Mouse (Mus musculus) gastrocnemius, postnatal 36 days (tissue): ENCODE results near the gene Med13l. TPM values are rescaled to one million over a fixed set of nuclear protein-coding genes. Genes with fewer than 3 reads are reported as not detected.

Experiments used
- DNase-seq, 2 experiments: peaks; one replicate each; pipeline ENCODE4 v3.0.0; 2022
- intact Hi-C: fragments of 180-260 bp; cut with DNase I; formaldehyde crosslinking; loops from one replicate; pipeline ENCODE4 v1.15.1; 2025
- total RNA-seq, 2 experiments: library from RNA; stranded (reverse); gene quantifications; 2 replicates each; pipeline ENCODE4 v1.2.3; 2021

The Med13l gene
- total RNA-seq, 2 experiments from 2014 or later, result 20.4 to 22.4 TPM

DNA sequence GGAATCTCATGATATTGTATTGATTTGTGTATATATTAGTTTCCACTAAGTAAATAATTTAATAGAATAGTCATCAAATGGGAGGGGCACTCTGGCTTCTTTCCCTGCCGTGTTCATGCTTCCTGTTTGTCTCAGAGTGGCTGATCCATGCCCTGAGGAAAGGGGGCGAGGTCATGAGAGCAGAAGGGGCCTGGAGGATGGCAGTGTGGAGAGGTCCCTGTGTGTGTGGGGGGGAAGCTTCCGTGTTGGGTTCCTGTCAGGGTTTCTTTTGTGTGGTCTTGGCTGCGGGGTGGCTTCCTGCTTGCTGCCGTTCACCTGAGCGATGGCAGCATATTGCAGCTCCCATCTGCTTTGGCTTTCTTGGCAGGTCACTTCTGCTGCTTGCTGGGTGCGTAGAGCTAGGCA, 149.4 kb downstream of the Med13l start:
- intact Hi-C loops, result loop anchor here (5.0 kb wide), 1 partner anchor 113 kb away; no protein-coding TSS in a partner anchor
- DNase-seq, result no peak

GRCm38 (mm10) chr5:118715518-118715917, 155.0 kb downstream of the Med13l start:
- DNase-seq, result no peak
- intact Hi-C loops, result no loop called here

DNA sequence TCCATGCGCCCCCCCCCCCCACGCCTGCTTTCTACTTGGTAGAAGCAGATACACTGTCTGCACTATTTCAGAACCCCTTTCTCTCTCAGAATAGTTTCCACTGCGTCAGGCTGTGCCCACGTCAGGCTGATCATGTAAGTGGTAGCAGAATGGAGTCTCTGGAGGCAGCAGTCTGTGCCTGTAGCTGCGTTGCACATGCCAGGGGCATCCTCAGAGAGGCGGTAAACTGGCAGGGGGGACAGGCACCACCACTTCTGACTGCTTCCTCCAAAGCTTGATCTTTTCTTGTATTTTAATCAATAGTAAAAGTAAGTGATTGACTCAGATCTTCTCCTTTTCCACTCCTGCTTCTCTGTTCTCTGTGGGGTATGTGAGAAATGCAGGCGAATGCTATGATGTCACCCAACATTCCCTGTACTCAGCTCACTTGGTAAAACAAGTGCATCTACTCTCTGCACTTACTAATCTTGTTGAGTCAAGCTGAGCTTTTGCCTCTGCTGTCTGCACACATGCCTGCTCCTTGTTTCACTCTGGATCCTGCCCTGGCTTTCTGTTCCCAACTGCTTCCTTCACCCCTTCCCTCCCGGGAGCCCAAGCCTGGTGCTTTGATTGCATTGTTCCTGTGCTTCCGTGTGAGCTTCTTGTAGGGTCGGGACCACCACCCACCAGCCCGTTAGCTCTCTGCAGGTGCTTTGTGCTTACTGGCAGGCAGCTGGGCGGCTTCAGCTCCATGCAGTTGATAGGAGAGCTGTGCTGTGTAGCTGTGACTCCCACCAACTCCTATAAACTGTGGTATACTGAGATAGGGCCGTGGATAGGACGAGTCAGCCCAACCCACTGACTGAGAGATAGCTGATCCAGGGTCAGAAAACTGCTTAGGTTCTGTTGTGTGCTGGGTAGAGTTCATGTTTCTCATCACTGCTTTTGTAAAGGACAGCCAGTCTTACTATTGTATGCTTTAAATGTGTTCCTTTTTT, 156.1 kb downstream of the Med13l start:
- no peak for DNase-seq
- intact Hi-C loops, result no loop called here

- intact Hi-C loops, result no loop called here
- no peak for DNase-seq
These were observed 157.0 kb downstream of the Med13l start for GRCm38 (mm10) chr5:118717456-118717855.

GRCm38 (mm10) chr5:118718070-118718469, 157.6 kb downstream of the Med13l start:
- DNase-seq, result no peak
- intact Hi-C loops, result no loop called here

- DNase-seq, result no peak
These were observed 160.9 kb downstream of the Med13l start for GRCm38 (mm10) chr5:118721416-118721815.

DNA sequence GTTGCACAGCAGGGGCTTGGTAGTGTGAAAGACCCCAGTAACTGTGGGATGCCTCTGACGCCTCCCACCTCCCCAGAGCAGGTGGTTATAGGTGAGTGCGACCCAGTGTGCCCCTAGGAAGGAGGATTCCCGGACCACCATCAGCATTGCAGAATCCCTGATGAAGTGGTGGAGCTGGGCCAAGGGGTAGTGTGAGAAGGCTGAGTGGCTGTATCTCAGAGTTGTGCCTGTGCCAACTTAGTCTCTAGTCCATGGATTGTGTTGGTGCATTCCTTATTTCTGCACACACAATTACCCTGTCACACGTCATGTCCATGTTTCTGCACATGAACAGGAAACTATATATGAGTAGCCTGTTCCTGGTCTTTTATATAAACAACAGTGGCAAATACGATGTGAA, 161.4 kb downstream of the Med13l start:
- intact Hi-C loops, result no loop called here
- no peak for DNase-seq

More at GRCm38 (mm10) chr5:118721416-118721815, 160.9 kb downstream of the Med13l start:
- intact Hi-C loops, result no loop called here

GRCm38 (mm10) chr5:118722456-118722855, 162.0 kb downstream of the Med13l start:
- intact Hi-C loops, result no loop called here

DNA sequence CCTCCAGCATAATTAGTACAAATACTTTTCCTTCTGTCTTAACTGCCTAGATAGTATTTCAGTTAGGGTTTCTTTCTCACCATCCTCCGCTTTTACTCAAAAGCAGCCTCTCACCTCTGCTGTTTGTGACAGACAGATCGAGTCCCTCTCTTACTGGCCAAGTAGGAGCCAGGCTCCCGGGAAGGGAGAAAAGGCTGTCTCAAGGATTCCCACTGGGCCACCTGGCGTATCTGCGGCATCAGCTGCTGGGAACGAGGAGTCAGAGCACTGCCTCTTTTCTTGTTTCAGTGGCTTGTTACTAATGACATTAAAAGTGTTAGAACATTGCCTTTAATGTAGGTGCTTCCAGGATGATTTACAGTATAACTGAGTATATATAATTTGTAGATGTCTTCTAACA, 164.9 kb downstream of the Med13l start:
- no peak for DNase-seq
- intact Hi-C loops, result no loop called here

More at GRCm38 (mm10) chr5:118722456-118722855, 162.0 kb downstream of the Med13l start:
- DNase-seq, result no peak

DNA sequence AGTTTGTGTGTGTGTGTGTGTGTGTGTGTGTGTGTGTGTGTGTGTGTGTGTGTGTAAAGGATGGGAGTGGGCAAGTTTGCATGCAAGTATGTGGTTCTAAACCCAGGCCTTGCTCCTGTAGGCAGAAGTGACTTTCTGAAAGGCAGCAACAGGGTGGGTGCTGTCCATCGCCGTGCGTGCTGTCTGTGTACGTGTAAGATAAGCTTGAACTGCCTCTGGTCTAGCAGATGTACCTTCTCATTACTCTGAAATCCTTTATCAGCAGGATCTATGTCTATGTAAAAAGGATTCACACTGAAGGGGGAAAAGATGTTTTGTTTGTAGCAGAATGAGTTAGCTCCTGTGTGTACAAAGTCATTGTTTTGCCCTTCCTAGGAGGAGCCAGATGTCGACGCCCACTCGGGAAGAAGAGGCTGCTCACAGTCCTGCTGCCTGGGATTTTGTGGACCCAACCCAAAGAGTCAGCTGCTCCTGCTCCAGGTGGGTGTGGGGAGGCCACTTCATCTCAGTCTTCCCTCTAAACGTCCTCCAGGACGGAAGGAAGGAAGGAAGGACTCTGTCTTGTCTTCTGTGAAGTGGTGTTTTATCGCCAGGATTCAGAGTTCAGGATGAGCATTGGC, 165.5 kb downstream of the Med13l start:
- no peak for DNase-seq
- intact Hi-C loops, result no loop called here

- intact Hi-C loops, result no loop called here
- no peak for DNase-seq
These were observed 166.9 kb downstream of the Med13l start for GRCm38 (mm10) chr5:118727336-118727735.

DNA sequence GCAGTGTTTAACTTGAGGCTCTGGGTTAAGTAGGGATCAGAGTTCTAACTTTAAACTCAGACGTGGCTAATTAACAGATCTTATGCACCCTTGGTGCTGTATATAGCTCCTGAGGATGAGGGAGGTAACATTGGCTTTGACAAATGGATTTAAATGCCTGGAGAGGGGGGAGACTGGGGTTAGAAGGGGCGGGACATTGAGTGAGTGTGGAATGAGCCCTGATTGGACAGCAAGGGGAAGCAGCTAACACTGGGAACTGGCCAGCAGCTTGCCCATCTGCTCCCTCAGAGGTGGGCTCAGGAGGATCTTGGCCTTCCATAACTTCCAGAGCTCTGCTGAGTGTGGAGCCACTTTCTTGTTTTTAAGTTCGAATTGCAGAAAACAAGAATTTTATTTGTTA, 171.7 kb downstream of the Med13l start:
- no peak for DNase-seq
- intact Hi-C loops, result no loop called here

DNA sequence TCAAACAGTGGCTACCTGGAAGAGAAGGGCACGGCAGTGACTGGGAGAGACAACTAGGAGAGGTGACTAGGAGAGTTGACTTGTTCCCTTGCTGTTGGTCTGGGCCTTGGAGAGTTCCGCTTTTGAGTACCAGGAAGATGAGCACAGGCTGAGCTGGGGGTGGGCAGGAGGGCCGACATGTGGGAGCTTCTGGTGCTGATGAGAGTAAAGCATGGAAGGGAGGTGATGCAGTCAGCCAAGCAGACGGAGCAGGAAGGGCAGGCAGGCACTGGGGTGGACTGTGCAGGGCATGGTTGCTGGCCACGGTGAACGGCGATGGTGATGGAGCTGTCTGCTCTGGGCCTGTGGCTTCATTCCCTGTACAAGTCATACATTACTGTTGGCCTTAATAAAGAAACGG, 172.2 kb downstream of the Med13l start:
- intact Hi-C loops, result no loop called here

GRCm38 (mm10) chr5:118733566-118733965, 173.1 kb downstream of the Med13l start:
- peak; percentile 50 to 73 for DNase-seq

More for the DNA sequence above, 172.2 kb downstream of the Med13l start:
- DNase-seq, result no peak

DNA sequence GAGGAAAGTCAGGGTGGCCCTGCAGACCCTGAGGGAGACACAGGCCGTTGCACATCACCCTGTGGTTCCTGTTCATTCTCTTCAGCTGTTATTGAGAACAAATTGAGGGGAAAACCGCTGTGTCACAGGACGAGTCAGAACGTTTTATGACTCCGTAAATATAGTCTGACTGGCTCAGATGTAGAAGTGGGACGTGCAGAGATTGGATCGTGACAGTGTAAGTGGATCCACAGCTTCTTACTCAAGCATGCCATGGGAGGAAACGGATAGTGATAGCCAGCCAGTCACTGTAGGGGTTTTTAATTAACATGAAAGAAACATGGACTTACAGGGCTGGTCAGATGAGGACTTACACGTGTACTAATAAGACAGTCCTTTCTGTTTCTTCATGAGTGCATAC, 174.0 kb downstream of the Med13l start:
- intact Hi-C loops, result no loop called here
- no peak for DNase-seq

More at GRCm38 (mm10) chr5:118733566-118733965, 173.1 kb downstream of the Med13l start:
- intact Hi-C loops, result no loop called here

GRCm38 (mm10) chr5:118735738-118736137, 175.3 kb downstream of the Med13l start:
- intact Hi-C loops, result loop anchor here (2.0 to 5.0 kb wide), 3 partner anchors 141 to 467 kb away; no protein-coding TSS in a partner anchor
- no peak for DNase-seq

DNA sequence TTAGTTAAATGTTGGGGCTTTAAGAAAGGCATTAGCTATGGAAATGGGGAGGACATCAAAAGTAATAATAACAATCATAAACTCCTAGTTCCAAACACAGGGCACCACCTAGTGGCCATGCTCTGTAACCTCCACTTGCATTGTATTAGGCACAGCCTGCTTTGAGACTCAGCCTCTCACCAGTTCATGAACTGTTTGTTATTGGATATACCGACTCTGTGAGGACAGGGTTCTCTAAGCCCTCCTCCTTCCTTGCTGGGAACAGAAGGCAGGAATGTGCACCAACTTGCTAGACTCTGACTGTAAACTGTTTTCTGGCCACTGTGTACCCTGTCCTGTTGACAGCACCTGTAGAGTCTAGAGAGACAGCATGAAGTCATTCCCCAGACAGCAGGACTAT, 177.1 kb downstream of the Med13l start:
- intact Hi-C loops, result loop anchor here (2.0 to 5.0 kb wide), 3 partner anchors 143 to 469 kb away; no protein-coding TSS in a partner anchor
- DNase-seq, result peak; percentile 37 to 38

DNA sequence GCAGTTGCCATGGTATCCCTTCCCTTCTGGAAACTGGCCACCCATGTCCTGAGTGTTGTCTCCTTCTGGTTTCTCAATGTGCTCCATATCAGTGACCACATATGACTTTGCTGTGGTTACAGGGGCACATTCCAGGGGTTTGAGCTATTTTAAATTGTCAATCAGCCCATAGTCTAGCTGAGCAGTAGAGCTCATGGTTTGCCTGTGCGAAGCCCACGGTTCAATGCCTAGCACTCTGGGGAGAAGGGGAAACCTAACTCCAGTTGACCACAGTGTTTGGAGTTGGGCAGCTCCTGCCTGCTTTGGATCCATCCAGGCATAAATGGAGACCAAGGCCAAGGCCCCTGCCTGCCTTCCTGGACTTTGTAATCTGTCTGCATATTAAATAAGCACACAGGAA, 182.6 kb downstream of the Med13l start:
- no peak for DNase-seq
- intact Hi-C loops, result no loop called here

- DNase-seq, result no peak
- intact Hi-C loops, result loop anchor here (5.0 kb wide), 1 partner anchor 420 kb away; no protein-coding TSS in a partner anchor
These were observed 186.5 kb downstream of the Med13l start for GRCm38 (mm10) chr5:118747026-118747425.

DNA sequence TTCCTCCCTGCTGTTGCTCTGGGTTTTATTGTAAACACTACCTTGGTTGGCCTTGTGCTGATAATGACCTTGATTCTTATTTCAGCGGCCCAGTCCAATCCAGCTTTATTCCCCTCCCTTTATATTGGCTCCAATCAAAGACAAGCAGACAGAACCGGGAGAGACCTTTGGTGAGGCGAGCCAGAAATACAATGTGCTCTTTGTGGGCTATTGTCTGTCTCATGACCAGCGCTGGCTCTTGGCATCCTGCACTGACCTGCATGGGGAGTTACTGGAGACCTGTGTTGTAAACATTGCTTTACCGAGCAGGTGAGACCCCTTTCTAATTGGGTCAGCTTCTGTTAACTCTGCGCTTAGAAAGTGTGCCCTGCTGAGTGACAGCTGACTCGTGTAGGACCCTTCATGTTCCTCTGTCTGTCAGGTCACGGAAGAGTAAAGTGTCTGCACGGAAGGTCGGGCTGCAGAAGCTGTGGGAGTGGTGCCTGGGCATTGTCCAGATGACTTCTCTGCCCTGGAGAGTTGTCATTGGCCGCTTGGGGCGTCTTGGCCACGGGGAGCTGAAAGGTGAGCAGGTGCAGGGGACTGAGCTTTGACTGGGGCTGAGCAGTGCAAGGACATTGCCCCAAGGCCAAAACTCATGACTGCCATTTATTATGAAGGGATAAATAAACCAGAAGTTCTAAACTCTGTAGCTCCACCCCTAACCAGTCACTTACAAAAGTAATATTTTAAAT, 191.1 kb downstream of the Med13l start:
- DNase-seq, result no peak
- intact Hi-C loops, result no loop called here

- no peak for DNase-seq
- intact Hi-C loops, result no loop called here
These were observed 192.4 kb downstream of the Med13l start for GRCm38 (mm10) chr5:118752868-118753267.
